Mouse (Mus musculus): ENCODE data around the gene Gm15294. TPM values are rescaled to one million over a fixed set of nuclear protein-coding genes. Genes with fewer than 3 reads are reported as not detected.

Gene Gm15294
- total RNA-seq (2022), result not detected

DNA sequence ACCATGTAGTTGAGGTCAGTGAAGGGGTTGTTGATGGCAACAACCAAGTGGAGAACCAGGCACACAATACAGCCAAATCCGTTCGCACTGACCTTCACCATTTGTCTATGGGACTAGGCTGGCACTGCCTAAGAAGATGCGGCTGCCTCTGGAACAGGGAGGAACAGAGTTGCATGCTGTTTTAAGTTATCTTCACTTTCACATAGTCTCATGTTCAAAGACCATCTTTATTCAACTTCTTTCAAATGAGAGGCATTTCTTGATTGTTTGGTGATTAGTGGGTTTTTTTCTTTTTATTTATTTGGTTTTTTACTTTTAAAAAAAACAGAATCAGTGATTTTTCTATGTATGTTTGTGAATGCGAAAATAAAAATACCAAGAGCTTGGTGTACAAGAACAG lies at the start of gene Gm15294:
TSS of gene Gm15294 (minus strand) at position 101 of the 400 bp plus-strand sequence.
- DNase-seq, result no peak

DNA sequence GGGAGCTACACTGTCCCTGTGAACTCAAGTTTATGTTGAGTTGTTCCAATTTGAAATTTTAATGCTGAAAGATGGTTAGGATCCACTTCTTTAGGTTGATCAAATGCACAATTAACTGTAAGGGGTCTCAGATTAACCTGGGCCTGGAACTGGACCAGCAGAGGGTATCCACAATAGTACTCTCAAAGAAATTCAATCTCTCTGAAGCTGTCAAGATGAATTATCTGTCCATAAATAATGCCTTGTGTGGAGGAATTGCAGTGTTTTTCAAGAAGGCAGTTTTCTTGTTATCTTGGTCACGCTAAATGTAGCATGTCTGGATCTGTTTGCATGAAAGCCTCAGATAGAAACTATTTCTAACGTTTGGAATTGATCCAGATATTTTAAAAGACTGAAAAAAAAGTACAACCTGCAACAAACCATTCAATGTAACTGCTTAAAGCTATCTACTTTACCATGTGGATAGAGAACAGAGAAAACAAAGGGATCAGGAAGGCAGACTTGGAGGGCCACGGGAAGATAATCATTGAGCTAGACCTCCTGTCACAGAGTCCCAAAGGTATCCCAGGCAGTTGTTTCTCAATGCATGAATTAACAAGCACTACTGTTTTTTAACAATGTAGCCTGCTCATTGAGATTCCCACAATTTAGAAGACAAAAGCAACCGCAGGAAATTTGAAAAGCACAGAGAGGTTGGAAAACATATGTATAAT lies 9.5 kb upstream of the Gm15294 start:
- DNase-seq, result no peak

DNA sequence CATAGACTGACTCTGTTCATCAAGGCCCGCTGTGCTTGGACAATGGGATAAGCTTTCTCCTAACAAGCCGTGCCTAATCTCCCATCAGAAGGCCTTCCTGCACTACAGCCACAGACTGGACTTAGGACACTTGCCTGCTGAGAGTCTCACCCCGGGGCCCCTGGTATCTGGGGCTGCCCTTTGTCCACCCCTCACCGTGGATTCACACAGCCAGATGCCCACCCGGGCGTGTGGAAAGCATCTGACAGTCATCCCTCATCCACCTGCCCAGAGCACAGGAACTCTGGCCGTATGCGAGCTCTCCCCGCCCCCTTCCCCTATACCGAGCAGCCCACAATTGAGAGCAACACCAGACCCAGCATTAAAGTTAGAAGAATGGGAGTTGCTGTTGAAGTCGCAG lies 1.0 kb downstream of the Gm15294 start:
- no peak for DNase-seq

DNA sequence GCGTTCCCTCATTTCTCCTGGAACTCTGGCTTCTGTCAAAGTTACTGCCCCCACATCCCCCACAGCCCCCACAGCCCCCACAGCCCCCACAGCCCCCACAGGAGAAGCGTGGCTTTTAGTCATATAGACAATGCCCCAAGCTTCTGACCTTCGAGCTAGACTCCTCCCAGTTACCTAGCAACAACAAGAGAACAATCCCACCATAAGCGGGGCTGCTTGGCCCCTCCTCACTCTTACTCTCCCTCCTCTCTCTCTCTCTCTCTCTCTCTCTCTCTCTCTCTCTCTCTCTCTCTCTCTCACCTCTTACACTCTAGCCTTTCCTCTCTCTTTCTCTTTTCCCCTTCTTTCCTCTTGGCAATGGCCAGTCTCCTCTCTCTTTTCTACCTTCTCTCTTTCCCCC lies 1.4 kb downstream of the Gm15294 start:
- DNase-seq, result no peak

DNA sequence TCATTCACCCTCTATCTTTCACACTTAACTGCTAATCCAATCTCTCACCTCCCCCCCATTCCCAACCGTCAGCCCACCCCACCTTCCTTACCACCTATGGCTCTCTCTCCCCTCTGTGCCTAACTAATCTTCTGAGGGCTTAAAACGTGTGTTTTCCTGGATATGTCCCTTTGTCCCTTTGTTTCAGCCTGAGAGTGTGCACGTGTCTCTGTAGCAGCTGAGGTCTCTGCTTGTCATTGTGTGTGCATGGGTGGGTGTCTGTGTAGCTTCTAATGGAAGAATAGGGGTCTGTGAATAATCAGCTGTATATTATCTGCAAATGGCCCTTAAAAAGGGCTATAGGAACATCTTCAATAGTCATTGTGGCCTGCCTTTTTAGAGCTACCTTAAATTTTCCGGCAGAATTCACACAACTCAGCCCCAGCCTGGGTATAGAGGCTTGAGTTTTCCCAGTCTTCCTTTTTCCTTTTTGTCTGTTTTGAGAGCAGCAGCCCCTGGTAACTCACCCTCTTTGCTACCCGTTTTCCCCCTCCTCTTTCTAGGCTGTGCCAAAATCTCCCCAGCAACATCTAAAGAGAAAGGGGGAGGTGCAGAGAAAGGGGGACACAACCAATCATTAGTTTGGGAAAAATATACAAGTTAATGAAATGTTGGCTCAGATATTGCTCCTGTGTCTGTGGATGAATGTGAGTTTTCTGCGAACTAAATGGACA lies 19.2 kb downstream of the Gm15294 start:
- DNase-seq, result no peak

Other genes starting within 250 kb of the Gm15294 start
- gene Irs4, start 150.0 kb downstream of the Gm15294 start, total RNA-seq (2022), result not detected